Mouse (Mus musculus) ES-Bruce4 (cell line): ENCODE measurements at regions not wholly inside any gene's neighbourhood (a gene's known extent, or its start where the extent isn't known, plus 50 kb on each side); places are given as distances from the start of the nearest gene placed in this dataset.
A peak's percentile ranks its signal among the peaks of the same experiment; 100 is the strongest.

Experiments
- CTCF ChIP-seq: IDR thresholded peaks from one replicate; pipeline ENCODE4 v1.8.1; 2011; ENCODE audit warnings: low read depth, low read length
- EP300 ChIP-seq: IDR thresholded peaks from 2 replicates; pipeline ENCODE4 v1.6.1; 2011; ENCODE audit warnings: low read depth, low read length; ENCODE audit not compliant: insufficient read depth
- POLR2A ChIP-seq: IDR thresholded peaks from one replicate; pipeline ENCODE4 v1.8.1; 2011; ENCODE audit warnings: low read length; ENCODE audit not compliant: insufficient read depth

DNA sequence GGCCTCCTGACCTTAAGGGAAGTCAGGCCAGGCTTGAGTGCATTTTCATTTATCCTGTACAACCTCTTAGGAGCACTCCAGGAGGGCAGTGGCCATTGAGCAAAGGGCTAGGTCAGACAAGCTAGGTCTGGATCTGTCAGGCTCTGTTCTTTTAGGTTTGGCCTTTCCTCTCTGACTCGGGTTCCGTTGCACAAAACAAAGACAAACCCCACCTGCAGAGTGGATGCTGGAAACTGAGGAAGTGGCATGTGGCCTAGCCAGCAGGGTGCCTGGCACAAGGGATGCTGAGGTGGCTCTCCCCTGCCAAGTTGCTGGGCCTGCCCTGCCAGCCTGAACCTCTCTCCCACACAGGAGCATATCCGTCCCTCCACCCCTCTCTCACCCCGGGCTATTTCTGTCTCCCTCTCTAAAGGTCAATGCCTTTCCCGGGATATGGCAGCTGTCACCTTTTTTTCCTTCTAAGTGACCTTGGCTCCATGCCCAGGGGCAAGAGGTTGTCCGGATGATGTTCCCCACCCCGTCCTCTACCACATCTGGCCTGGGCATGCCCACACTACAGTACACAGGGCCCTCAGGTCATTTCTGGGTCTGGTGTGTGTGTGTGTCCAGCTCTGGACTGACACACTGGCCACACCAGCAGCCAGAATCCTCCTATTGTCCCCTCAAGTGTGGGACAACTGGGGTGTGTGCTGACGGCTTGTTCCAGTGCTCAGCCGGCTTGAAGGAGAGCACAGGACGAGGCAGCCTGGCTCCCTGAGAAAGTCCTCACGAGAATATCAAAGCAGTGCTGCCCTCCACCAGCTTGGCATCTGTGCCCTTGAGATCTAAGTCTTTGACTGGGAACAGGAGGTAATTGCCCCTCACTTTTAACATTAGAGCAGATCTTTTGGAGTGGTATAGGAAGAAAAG is 67.6 kb downstream of the Irf2bpl start:
- TF ChIP-seq CTCF: no peak
- TF ChIP-seq EP300: peak; percentile 84
- TF ChIP-seq POLR2A: no peak
